Mouse (Mus musculus): ENCODE results near the gene R3hdm2. TPM values are rescaled to one million over a fixed set of nuclear protein-coding genes. Genes with fewer than 3 reads are reported as not detected.

R3hdm2 gene
- 100 to 1,000 TPM; 153 to 170 TPM for total RNA-seq (2021)
- long read RNA-seq, experiment 1, full-length matches to known transcripts: 2 of 41 reads
- long read RNA-seq, experiment 1, partial matches to known transcripts: 15 of 41 reads
- long read RNA-seq, experiment 1, other reads (novel, unspliced or antisense): 24 of 41 reads
- long read RNA-seq, experiment 2, full-length matches to known transcripts: 13 of 95 reads
- long read RNA-seq, experiment 2, partial matches to known transcripts: 23 of 95 reads
- long read RNA-seq, experiment 2, other reads (novel, unspliced or antisense): 59 of 95 reads

GRCm38 (mm10) chr10:127380251-127380691 lies at the start of gene R3hdm2:
TSS of gene R3hdm2 (plus strand) at chr10:127380327.
- Histone ChIP-seq H3K27ac (peak within 1 kb of the TSS; percentile 93), H3K4me3 (peak within 1 kb of the TSS; percentile 85)
- TF ChIP-seq CTCF (conservative IDR thresholded peaks at IDR 0.05): no peak
- DNase-seq (ENCODE audit: low spot score in 2 of 2): peak; percentile 91 to 92

GRCm38 (mm10) chr10:127332211-127332874 lies 47.8 kb upstream of the R3hdm2 start:
- H3K27ac ChIP-seq: no peak overlapping the region
- DNase-seq (ENCODE audit: low spot score in 2 of 2): no peak
- peak; percentile 52 for TF ChIP-seq CTCF (conservative IDR thresholded peaks at IDR 0.05)
- H3K4me3 ChIP-seq: no peak overlapping the region

- Histone ChIP-seq H3K27ac (no peak overlapping the region), H3K4me3 (no peak overlapping the region)
- peak; percentile 63 for TF ChIP-seq CTCF (conservative IDR thresholded peaks at IDR 0.05)
- DNase-seq (ENCODE audit: low spot score in 2 of 2): no peak
These were observed 47.0 kb upstream of the R3hdm2 start for GRCm38 (mm10) chr10:127333152-127333551.

DNA sequence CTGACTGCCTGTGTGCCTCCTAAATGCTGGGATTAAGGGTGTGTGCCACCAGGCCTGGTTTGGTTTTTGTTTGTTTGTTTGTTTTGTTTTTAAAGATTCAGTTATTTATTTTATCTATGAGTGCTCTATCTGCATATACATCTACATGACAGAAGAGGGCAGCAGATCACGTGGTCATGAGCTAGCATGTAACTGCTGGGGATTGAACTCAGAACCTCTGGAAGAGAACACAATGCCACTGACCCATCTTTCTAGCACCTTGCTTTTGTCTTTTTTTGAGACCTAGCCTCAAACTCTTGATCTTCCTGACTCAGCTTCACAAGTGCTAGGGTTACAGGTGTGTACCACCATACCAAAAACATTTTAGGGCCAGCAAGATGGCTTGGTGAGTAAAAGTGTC lies 44.9 kb upstream of the R3hdm2 start:
- peak; percentile 56 for TF ChIP-seq CTCF (conservative IDR thresholded peaks at IDR 0.05)
- H3K4me3 ChIP-seq: no peak overlapping the region
- DNase-seq (ENCODE audit: low spot score in 2 of 2): no peak
- no peak overlapping the region for H3K27ac ChIP-seq

GRCm38 (mm10) chr10:127336952-127337351 lies 43.2 kb upstream of the R3hdm2 start:
- no peak for TF ChIP-seq CTCF (conservative IDR thresholded peaks at IDR 0.05)
- H3K4me3 ChIP-seq: no peak overlapping the region
- no peak for DNase-seq (ENCODE audit: low spot score in 2 of 2)
- H3K27ac ChIP-seq: no peak overlapping the region

DNA sequence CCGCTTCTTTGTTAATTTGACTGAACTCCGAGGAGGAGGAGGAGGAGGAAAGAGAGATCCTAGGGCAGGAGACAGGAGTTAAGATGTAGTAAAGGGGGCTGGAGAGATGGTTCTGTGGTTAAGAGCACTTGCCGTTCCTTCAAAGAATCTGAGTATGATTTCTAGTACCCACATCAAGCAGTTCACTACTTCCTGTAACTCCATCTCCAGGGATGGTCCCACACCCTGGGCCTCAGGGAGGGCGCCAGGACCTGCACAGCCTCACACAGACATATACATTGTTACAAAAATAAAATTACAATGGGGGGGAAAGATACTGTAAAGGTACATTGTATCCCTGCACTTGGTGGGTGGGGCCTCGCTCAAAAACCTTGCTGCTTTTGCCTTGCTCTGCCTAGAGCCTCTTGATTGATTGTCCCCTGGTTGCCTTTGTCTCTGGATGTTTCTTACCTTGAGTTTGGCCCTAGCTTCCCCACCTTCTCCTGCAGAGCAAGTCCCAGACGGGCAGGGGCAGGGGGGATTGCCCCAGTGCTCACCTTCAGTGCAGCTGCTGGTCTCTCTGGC lies 42.5 kb upstream of the R3hdm2 start:
- DNase-seq (ENCODE audit: low spot score in 2 of 2): no peak
- no peak for TF ChIP-seq CTCF (conservative IDR thresholded peaks at IDR 0.05)
- Histone ChIP-seq H3K27ac (no peak overlapping the region), H3K4me3 (no peak overlapping the region)

GRCm38 (mm10) chr10:127338930-127339682 lies 41.0 kb upstream of the R3hdm2 start:
- TF ChIP-seq CTCF (conservative IDR thresholded peaks at IDR 0.05): peak; percentile 98
- Histone ChIP-seq H3K27ac (peak overlapping the region; percentile 73), H3K4me3 (peak overlapping the region; percentile 51)
- peak; percentile 89 to 90 for DNase-seq (ENCODE audit: low spot score in 2 of 2)

DNA sequence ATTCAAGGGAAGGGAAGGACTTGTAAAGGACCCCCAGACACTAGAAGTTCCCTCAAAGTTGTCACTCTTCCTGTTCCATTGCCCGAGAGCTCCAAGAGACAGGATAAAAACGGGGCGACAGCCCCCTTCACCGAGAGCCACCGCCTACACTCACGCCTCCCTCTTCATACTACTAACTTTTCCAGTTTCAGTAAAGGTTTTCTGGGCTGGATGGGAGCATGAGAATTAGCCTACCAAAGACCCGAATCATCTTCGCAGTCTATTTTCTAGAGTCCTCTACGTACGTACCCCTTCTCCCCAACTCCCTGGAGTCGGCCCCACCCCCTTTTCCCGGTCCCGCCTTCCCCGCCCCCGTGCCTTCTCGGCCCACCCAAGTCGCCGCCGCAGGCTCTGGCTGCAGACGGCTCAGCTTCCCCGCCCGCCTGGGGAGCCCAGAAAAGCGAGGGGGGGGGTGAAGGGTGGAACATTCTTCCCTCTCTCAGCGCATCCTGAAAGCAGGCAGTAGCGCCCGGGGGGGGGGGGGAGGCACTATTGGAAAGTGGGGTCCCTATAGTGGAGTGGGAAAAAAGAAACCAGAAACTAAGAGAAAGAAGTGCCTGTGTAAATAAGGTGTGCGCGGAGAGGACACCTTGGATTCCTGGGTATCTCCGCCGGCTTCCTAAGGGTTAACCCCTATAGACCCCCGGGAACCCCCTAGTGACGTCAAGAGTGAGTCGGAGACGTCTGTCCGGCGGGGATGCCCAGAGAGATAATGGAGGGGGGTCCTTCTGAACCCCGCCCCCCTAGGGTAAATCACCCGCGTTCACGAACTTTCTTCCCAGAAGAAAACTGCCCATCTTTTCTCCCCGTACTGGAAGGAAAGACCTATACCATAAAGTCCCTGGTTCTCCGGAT lies 40.2 kb upstream of the R3hdm2 start:
- H3K4me3 ChIP-seq: peak overlapping the region; percentile 51
- H3K27ac ChIP-seq: peak overlapping the region; percentile 71
- no peak for TF ChIP-seq CTCF (conservative IDR thresholded peaks at IDR 0.05)
- DNase-seq (ENCODE audit: low spot score in 2 of 2): no peak

DNA sequence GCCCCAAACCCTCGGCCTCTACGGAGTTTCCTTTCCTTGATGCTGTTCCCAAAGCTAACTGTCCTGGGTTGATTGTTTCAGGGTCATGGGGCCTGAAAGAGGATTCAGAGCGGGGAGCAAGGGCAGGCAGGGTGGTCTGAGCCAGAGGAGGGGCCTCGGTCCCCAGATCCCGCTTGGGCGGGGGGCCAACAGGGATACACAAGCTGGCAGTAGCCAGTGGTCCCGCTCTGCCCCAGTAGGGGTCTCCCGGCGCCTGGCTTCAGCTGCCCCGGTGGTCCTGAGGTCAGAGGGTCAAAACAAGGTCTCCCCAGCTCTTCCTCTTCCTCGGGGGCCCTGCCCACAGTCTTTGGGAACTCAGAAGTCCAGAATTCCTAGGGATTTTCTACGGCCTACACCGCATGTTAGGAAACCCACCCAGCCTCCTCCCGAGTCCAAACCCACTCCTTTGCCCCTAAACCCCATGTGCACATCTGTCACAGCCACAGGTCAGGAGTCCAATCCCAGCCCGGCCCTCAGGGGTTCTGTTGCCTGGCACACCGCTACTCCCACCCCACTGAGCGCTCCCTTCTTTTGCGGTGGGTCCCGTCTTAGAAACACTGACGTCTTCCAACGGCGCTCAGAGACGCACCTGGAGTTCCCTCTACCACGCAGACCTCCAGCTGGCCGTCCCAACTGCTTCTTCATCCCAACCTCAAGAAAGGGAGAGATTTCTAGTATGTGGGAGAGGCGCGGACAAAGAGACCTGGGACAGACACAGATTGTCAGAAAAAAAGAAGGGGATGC lies 39.4 kb upstream of the R3hdm2 start:
- Histone ChIP-seq H3K4me3 (peak overlapping the region; percentile 51; the same call in 1 of the 2 replicates), H3K27ac (no peak overlapping the region)
- no peak for DNase-seq (ENCODE audit: low spot score in 2 of 2)
- no peak for TF ChIP-seq CTCF (conservative IDR thresholded peaks at IDR 0.05)

DNA sequence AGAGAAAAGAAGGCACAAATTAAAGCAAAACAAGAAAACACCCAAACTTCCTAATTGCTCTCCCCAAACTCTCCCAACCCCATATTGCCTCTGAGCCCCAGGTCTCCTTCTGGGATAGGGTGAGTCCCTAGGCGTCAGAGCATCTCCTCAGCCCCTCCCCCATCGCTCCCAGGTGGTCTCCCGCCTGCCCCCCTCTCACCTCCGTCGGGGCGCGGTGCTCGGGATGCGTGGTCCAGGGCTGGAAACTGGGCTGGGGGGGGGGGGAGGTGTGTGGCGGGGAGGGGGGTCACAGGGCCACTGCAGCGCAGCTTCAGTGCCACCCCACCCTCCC lies 38.8 kb upstream of the R3hdm2 start:
- no peak for DNase-seq (ENCODE audit: low spot score in 2 of 2)
- Histone ChIP-seq H3K27ac (no peak overlapping the region), H3K4me3 (peak overlapping the region; percentile 43)
- no peak for TF ChIP-seq CTCF (conservative IDR thresholded peaks at IDR 0.05)

GRCm38 (mm10) chr10:127341891-127342639 lies 38.1 kb upstream of the R3hdm2 start, which contains the start of gene Gli1:
TSS of gene Gli1 (minus strand) at chr10:127341974.
- DNase-seq (ENCODE audit: low spot score in 2 of 2): peak; percentile 59 to 81
- peak within 1 kb of the TSS; percentile 43 for H3K4me3 ChIP-seq
- TF ChIP-seq CTCF (conservative IDR thresholded peaks at IDR 0.05): peak; percentile 93
- H3K27ac ChIP-seq: no peak within 1 kb of the TSS

Measured in layer of hippocampus, adult 2 months (tissue).